Mouse (Mus musculus): ENCODE data around the gene Axdnd1. TPM values are rescaled to one million over a fixed set of nuclear protein-coding genes. Genes with fewer than 3 reads are reported as not detected.

The Axdnd1 gene
- polyA plus RNA-seq (2012; rRNA removed), result 0.20 TPM in 1 of 2 replicates, not detected in the other

GRCm38 (mm10) chr1:156420671-156421297 is at the start of gene Axdnd1:
Gene Axdnd1 (minus strand): TSS chr1:156421159.
- under 1% methylated on average over 44 of the region's 44 CpGs for WGBS
- DNase-seq, result peak; percentile 80
- TF ChIP-seq CTCF (IDR thresholded peaks at IDR 0.05; ENCODE audit: insufficient read depth, low read length) (no peak), POLR2A (IDR thresholded peaks at IDR 0.05; ENCODE audit: borderline replicate concordance, extremely low read depth, low read depth, low read length) (no peak)
- peak within 1 kb of the TSS; percentile 77 for H3K4me3 ChIP-seq (replicated peaks; ENCODE audit: extremely low read depth, low read depth, low read length)
- H3K4me1 ChIP-seq (ENCODE audit: control insufficient read depth, insufficient read depth, low read length), result peaks cover 4% of the 10 kb centered on the region; the same call in 1 of the 2 replicates

DNA sequence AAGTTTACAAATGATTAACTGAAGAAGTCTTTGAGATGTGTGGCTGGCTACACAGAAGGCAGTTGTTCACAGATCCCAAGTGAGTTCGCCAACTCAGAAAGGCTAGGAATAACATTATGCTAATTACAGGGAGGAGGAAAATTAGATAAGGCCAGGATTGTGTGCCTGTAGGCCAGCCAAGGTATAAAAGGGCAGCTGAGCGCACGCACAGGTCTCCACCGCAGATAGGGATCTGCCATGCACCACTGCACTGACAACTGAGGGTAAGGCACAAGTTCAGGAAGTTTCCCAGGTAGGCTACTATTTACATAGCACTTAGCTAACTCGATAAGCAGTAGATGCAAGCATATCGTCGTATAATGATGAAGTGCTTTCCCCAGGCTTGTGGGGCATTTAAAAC is 49.6 kb upstream of the Axdnd1 start:
- 54% methylated on average over 7 of the region's 7 CpGs for WGBS

DNA sequence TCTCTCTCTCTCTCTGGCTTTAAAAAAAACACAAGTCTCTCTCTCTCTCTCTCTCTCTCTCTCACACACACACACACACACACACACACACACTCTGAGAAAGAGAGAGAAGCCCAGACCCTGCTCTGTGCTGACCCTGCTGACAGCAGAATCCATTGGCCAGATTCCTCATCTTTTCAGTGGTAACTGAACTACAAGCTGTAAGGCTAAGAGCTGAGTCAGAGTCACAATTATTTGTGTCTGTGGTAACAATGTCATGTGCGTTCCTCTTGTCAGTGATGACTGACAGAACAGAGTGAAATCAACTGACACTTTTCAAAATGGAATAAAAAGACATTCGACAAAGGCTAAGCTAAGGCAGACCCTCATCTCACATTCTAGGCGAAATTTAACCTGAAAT is 47.6 kb upstream of the Axdnd1 start:
- H3K4me1 ChIP-seq (ENCODE audit: control insufficient read depth, insufficient read depth, low read length), result no peaks in the 10 kb centered on the region; the same call in none of the 2 replicates
- H3K4me3 ChIP-seq (replicated peaks; ENCODE audit: extremely low read depth, low read depth, low read length), result no peak overlapping the region
- WGBS, result 70% methylated on average over 3 of the region's 3 CpGs
- DNase-seq, result no peak
- TF ChIP-seq POLR2A (IDR thresholded peaks at IDR 0.05; ENCODE audit: borderline replicate concordance, extremely low read depth, low read depth, low read length) (no peak), CTCF (IDR thresholded peaks at IDR 0.05; ENCODE audit: insufficient read depth, low read length) (no peak)

More for the DNA sequence above, 49.6 kb upstream of the Axdnd1 start:
- TF ChIP-seq POLR2A (IDR thresholded peaks at IDR 0.05; ENCODE audit: borderline replicate concordance, extremely low read depth, low read depth, low read length), result no peak
- TF ChIP-seq CTCF (IDR thresholded peaks at IDR 0.05; ENCODE audit: insufficient read depth, low read length), result no peak
- H3K4me3 ChIP-seq (replicated peaks; ENCODE audit: extremely low read depth, low read depth, low read length), result no peak overlapping the region
- DNase-seq, result no peak
- H3K4me1 ChIP-seq (ENCODE audit: control insufficient read depth, insufficient read depth, low read length), result no peaks in the 10 kb centered on the region; the same call in none of the 2 replicates

DNA sequence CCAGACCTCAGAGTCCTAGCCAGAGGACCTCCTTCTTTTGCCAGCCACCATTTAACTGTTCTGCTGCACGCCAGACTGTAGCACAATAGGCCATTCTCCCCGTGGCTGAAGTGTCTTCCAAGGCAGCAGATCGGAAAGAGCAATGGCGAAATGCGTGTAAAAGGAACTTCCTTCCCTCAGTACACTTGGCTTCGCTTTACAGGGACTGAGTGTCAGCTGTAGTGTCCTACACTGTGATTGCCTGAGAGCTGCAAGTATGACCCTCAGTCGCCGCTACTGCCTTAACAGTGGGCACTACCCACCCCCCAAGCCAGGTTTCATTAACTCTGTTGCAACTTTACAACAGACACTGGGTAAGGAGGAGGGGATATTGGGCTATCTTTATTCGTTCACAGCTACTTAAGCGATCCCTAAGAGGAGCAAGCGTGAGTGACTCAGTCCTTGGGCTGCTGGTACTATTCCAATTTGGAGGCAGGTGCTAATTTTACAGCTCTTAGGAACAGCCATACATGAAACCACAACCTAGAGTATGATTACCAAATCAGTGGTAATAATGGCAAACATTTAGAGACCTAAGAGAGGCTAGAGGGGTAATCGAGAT is 46.8 kb upstream of the Axdnd1 start:
- TF ChIP-seq POLR2A (IDR thresholded peaks at IDR 0.05; ENCODE audit: borderline replicate concordance, extremely low read depth, low read depth, low read length), result no peak
- TF ChIP-seq CTCF (IDR thresholded peaks at IDR 0.05; ENCODE audit: insufficient read depth, low read length), result no peak
- Histone ChIP-seq H3K4me3 (replicated peaks; ENCODE audit: extremely low read depth, low read depth, low read length) (no peak overlapping the region), H3K4me1 (ENCODE audit: control insufficient read depth, insufficient read depth, low read length) (no peaks in the 10 kb centered on the region; the same call in none of the 2 replicates)
- WGBS, result 66% methylated on average over 12 of the region's 12 CpGs
- no peak for DNase-seq

GRCm38 (mm10) chr1:156464963-156465362 is 44.0 kb upstream of the Axdnd1 start:
- TF ChIP-seq POLR2A (IDR thresholded peaks at IDR 0.05; ENCODE audit: borderline replicate concordance, extremely low read depth, low read depth, low read length) (no peak), CTCF (IDR thresholded peaks at IDR 0.05; ENCODE audit: insufficient read depth, low read length) (no peak)
- Histone ChIP-seq H3K4me3 (replicated peaks; ENCODE audit: extremely low read depth, low read depth, low read length) (no peak overlapping the region), H3K4me1 (ENCODE audit: control insufficient read depth, insufficient read depth, low read length) (peaks cover 9% of the 10 kb centered on the region)
- no peak for DNase-seq
- 59% methylated on average over 9 of the region's 9 CpGs for WGBS

DNA sequence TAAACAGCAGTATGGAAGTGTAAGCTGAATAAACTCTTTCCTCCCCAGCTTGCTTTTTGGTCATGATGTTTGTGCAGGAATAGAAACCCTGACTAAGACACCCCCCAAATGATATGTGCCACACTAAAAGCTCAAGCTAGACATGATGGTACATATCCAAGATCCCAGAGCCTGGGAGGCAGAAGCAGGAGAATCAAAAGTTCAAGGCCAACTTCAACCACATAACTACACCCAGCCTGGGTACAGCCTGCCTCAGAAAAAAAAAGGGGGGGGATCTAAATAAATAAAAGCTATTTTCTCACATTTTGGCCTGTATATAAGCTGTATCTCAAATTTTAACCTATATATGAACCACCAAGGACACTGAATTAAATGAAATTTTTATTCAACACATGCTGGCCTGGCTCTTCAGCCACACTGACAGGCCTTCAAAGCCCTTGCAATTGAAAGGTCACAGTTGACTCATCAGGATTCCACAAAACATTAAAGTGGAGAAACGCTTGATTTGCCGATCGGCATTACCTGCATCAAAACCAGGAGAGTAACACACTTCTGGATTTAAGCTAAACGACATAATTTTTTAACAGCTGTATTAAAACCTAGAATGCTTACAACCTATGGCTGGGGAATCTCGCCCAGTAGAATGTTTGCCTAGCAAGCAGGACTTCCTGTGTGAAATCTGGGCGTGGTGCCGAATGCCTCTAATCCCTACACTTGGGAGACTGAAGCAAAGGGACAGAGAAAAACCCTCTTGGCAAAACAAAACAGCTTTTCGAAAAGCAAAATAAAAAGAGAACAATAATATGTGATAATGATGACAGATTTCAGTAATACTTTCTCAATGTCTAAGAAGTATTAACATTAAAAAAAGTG is 43.3 kb upstream of the Axdnd1 start:
- TF ChIP-seq POLR2A (IDR thresholded peaks at IDR 0.05; ENCODE audit: borderline replicate concordance, extremely low read depth, low read depth, low read length) (no peak), CTCF (IDR thresholded peaks at IDR 0.05; ENCODE audit: insufficient read depth, low read length) (no peak)
- peaks cover 12% of the 10 kb centered on the region for H3K4me1 ChIP-seq (ENCODE audit: control insufficient read depth, insufficient read depth, low read length)
- no peak for DNase-seq
- no peak overlapping the region for H3K4me3 ChIP-seq (replicated peaks; ENCODE audit: extremely low read depth, low read depth, low read length)
- 55% methylated on average over 8 of the region's 8 CpGs for whole genome bisulfite sequencing

DNA sequence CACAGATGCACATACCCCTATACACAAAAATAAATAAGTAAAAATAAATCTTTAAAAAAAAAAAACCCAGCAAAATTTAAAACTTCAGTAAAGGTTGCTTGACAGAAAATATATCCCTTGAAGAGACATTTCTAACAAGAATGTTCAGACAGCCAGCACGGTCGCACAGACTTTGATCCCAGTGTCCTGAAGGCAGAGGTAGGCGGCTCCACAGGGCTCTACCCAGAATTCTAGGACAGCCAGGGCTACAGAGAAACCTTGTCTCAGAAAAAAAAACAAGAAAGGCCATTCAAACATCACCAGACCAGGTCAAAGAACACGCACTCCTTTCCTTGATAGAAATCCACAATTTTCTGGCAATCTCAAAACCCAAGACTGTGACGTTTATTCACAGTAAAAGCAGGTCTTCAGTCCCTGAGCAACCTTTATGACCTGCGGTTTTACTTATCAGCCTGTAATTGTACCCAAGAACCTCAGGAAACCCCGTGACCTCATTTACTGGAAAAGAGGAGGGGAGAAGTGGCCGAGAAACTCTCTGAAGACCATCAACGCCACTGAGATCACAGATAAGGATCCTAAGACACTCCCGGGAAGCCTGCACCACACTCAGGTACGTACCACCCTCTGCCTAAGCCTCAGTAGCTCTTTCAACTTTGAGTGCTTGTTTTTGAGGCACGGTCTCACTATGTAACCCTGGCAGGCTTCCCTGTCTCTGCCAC is 41.5 kb upstream of the Axdnd1 start:
- H3K4me1 ChIP-seq (ENCODE audit: control insufficient read depth, insufficient read depth, low read length), result peaks cover 12% of the 10 kb centered on the region
- TF ChIP-seq POLR2A (IDR thresholded peaks at IDR 0.05; ENCODE audit: borderline replicate concordance, extremely low read depth, low read depth, low read length), result no peak
- no peak for TF ChIP-seq CTCF (IDR thresholded peaks at IDR 0.05; ENCODE audit: insufficient read depth, low read length)
- 71% methylated on average over 12 of the region's 12 CpGs for WGBS
- H3K4me3 ChIP-seq (replicated peaks; ENCODE audit: extremely low read depth, low read depth, low read length), result no peak overlapping the region
- DNase-seq, result no peak

DNA sequence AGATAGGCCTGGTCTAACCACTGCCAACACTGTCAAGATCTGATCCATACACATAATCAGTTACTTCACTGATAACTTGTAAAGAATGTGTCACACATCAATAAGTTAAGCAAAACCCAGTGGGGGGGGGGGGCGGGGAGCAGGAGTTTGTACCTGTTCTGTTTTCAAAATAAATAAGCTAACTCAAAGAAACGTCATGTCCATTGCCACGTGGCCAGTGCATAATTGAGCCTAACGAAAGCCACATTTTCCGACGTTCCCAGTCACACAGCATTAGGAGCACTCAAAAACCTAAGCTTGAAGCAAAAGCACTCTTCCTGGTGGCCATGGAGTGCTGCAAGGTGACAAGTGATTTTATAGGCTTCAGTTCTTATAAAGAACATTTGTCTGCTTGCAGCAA is 40.1 kb upstream of the Axdnd1 start:
- TF ChIP-seq POLR2A (IDR thresholded peaks at IDR 0.05; ENCODE audit: borderline replicate concordance, extremely low read depth, low read depth, low read length) (no peak), CTCF (IDR thresholded peaks at IDR 0.05; ENCODE audit: insufficient read depth, low read length) (no peak)
- WGBS, result 77% methylated on average over 6 of the region's 6 CpGs
- Histone ChIP-seq H3K4me3 (replicated peaks; ENCODE audit: extremely low read depth, low read depth, low read length) (no peak overlapping the region), H3K4me1 (ENCODE audit: control insufficient read depth, insufficient read depth, low read length) (peaks cover 12% of the 10 kb centered on the region)
- no peak for DNase-seq

- Histone ChIP-seq H3K4me3 (replicated peaks; ENCODE audit: extremely low read depth, low read depth, low read length) (no peak overlapping the region), H3K4me1 (ENCODE audit: control insufficient read depth, insufficient read depth, low read length) (peaks cover 12% of the 10 kb centered on the region)
- TF ChIP-seq CTCF (IDR thresholded peaks at IDR 0.05; ENCODE audit: insufficient read depth, low read length) (no peak), POLR2A (IDR thresholded peaks at IDR 0.05; ENCODE audit: borderline replicate concordance, extremely low read depth, low read depth, low read length) (no peak)
- DNase-seq, result no peak
- 85% methylated on average over 4 of the region's 4 CpGs for WGBS
These were observed 39.3 kb upstream of the Axdnd1 start for GRCm38 (mm10) chr1:156460216-156460615.
